Mouse (Mus musculus) gonadal fat pad, adult 2 months (tissue): ENCODE results near the gene Bzw1. TPM values are rescaled to one million over a fixed set of nuclear protein-coding genes. Genes with fewer than 3 reads are reported as not detected.
"Not testable (repeated sequence)": the region's sequence is repeated elsewhere in the genome, so short reads cannot be mapped to it uniquely, and the experiment has no call there.

Experiments
- DNase-seq: peaks from one replicate; pipeline ENCODE4 v3.0.0-alpha.2; 2012; ENCODE audit warnings: low read depth
- polyA plus RNA-seq: library from polyadenylated mRNA; depleted of rRNA; stranded (reverse); fragments of >200 nt; gene quantifications from 2 replicates; pipeline ENCODE4 v1.2.3, GENCODE M21; 2012; rRNA removed

Gene Bzw1
- polyA plus RNA-seq = 30.1 and 32.5 TPM in 2 replicates

- no peak for DNase-seq
Observed at GRCm38 (mm10) chr1:58392652-58393283, at the start of gene Bzw1. Gene Bzw1 (plus strand): TSS chr1:58392898.

- no peak for DNase-seq
Observed at GRCm38 (mm10) chr1:58343861-58344260, 48.8 kb upstream of the Bzw1 start.

GRCm38 (mm10) chr1:58344570-58344969, 48.1 kb upstream of the Bzw1 start:
- no peak for DNase-seq

- no peak for DNase-seq
Observed at GRCm38 (mm10) chr1:58346159-58346558, 46.5 kb upstream of the Bzw1 start.

- no peak for DNase-seq
Observed at GRCm38 (mm10) chr1:58348712-58349111, 44.0 kb upstream of the Bzw1 start.

- DNase-seq = no peak
Observed at GRCm38 (mm10) chr1:58353238-58353893, 39.3 kb upstream of the Bzw1 start.

GRCm38 (mm10) chr1:58358958-58359901, 33.5 kb upstream of the Bzw1 start:
- DNase-seq = no peak

- no peak for DNase-seq
Observed at GRCm38 (mm10) chr1:58362296-58362695, 30.4 kb upstream of the Bzw1 start.

- DNase-seq = no peak
Observed at GRCm38 (mm10) chr1:58364551-58364950, 28.1 kb upstream of the Bzw1 start.

- DNase-seq = no peak
Observed at GRCm38 (mm10) chr1:58365829-58366228, 26.9 kb upstream of the Bzw1 start.

- DNase-seq = no peak
Observed at GRCm38 (mm10) chr1:58366737-58367471, 25.8 kb upstream of the Bzw1 start.

GRCm38 (mm10) chr1:58369716-58370115, 23.0 kb upstream of the Bzw1 start:
- no peak for DNase-seq

GRCm38 (mm10) chr1:58374266-58374665, 18.4 kb upstream of the Bzw1 start:
- not testable (repeated sequence) for DNase-seq

- DNase-seq = no peak
Observed at GRCm38 (mm10) chr1:58375574-58376147, 17.0 kb upstream of the Bzw1 start.

GRCm38 (mm10) chr1:58382586-58383281, 10.0 kb upstream of the Bzw1 start:
- no peak for DNase-seq

- DNase-seq = no peak
Observed at GRCm38 (mm10) chr1:58391421-58392267, 1.1 kb upstream of the Bzw1 start.

GRCm38 (mm10) chr1:58392268-58392651, 438 bp upstream of the Bzw1 start:
- no peak for DNase-seq

- DNase-seq = no peak
Observed at GRCm38 (mm10) chr1:58393284-58394195, 842 bp downstream of the Bzw1 start.

- no peak for DNase-seq
Observed at GRCm38 (mm10) chr1:58395341-58395740, 2.6 kb downstream of the Bzw1 start.
